8 mouse cellular contexts compared by ENCODE assay signal in genomic region chr5:110386371-110387330, GRCm38 (mm10). TPM values are rescaled to one million over a fixed set of nuclear protein-coding genes. Genes with fewer than 3 reads are reported as not detected.
A peak's percentile ranks its signal among the peaks of the same experiment; 100 is the strongest.
DNase-seq lines count a peak whose midpoint lies in the region; ATAC-seq lines count a peak whose summit lies in the region.

No protein-coding gene starts in this region.

- H3K27ac ChIP-seq in forebrain, embryonic 10.5 days = peak overlapping the region; percentile 91
- H3K27ac ChIP-seq in heart, embryonic 15.5 days = no peak overlapping the region
- no peak overlapping the region for H3K27ac ChIP-seq in liver, embryonic 16.5 days (ENCODE audit: low read length)
- peak overlapping the region; percentile 73 for H3K27ac ChIP-seq in neural tube, embryonic 13.5 days (replicated peaks)

- peak overlapping the region; percentile 77 for H3K4me2 ChIP-seq in heart, embryonic 15.5 days
- H3K4me2 ChIP-seq in liver, embryonic 16.5 days (ENCODE audit: low read depth, low read length) = peak overlapping the region; percentile 68
- peak overlapping the region; percentile 61 for H3K4me2 ChIP-seq in neural tube, embryonic 13.5 days

- H3K9ac ChIP-seq in heart, embryonic 15.5 days = peak overlapping the region; percentile 55
- H3K9ac ChIP-seq in liver, embryonic 16.5 days (ENCODE audit: low read depth, low read length) = no peak overlapping the region; the same call in 1 of the 2 replicates
- H3K9ac ChIP-seq in neural tube, embryonic 13.5 days = peak overlapping the region; percentile 89

- no peaks in the 10 kb centered on the region for H3K9me3 ChIP-seq in forebrain, embryonic 10.5 days
- H3K9me3 ChIP-seq in heart, embryonic 15.5 days (replicated peaks) = no peaks in the 10 kb centered on the region
- H3K9me3 ChIP-seq in liver, embryonic 16.5 days (replicated peaks; ENCODE audit: control insufficient read depth, low read length) = no peaks in the 10 kb centered on the region
- no peaks in the 10 kb centered on the region for H3K9me3 ChIP-seq in neural tube, embryonic 13.5 days

- H3K4me1 ChIP-seq in forebrain, embryonic 10.5 days = peaks cover 48% of the 10 kb centered on the region
- peaks cover 30% of the 10 kb centered on the region for H3K4me1 ChIP-seq in heart, embryonic 15.5 days (replicated peaks)
- H3K4me1 ChIP-seq in liver, embryonic 16.5 days (ENCODE audit: control insufficient read depth, low read depth, low read length) = peaks cover 6% of the 10 kb centered on the region
- H3K4me1 ChIP-seq in neural tube, embryonic 13.5 days (replicated peaks) = peaks cover 44% of the 10 kb centered on the region

- DNase-seq in thymus, postnatal 14 days = peak; percentile 42
- no peak for DNase-seq in thymus, postnatal 0 days (ENCODE audit: low spot score)
- DNase-seq in forebrain, embryonic 10.5 days (ENCODE audit: extremely low spot score, low spot score) = peak; percentile 82
- peak; percentile 87 for DNase-seq in kidney, postnatal 10 days
- peak; percentile 35 for DNase-seq in thymus, postnatal 25 days

- 1% methylated on average over 90 of the region's 90 CpGs for WGBS in forebrain, embryonic 10.5 days
- WGBS in heart, embryonic 15.5 days = 1% methylated on average over 90 of the region's 90 CpGs
- whole genome bisulfite sequencing in liver, embryonic 16.5 days (ENCODE audit: insufficient replicate concordance) = 3% methylated on average over 90 of the region's 90 CpGs
- under 1% methylated on average over 89 of the region's 90 CpGs for whole genome bisulfite sequencing in neural tube, embryonic 13.5 days

- peaks cover 16% of the 10 kb centered on the region for H3K36me3 ChIP-seq in forebrain, embryonic 10.5 days (replicated peaks)
- no peaks in the 10 kb centered on the region for H3K36me3 ChIP-seq in heart, embryonic 15.5 days
- H3K36me3 ChIP-seq in liver, embryonic 16.5 days (ENCODE audit: control insufficient read depth, insufficient read depth) = no peaks in the 10 kb centered on the region
- H3K36me3 ChIP-seq in neural tube, embryonic 13.5 days = no peaks in the 10 kb centered on the region

- peak overlapping the region; percentile 83 for H3K4me3 ChIP-seq in forebrain, embryonic 10.5 days
- H3K4me3 ChIP-seq in heart, embryonic 15.5 days = peak overlapping the region; percentile 56
- peak overlapping the region; percentile 48 for H3K4me3 ChIP-seq in liver, embryonic 16.5 days (ENCODE audit: low read depth, low read length)
- peak overlapping the region; percentile 72 for H3K4me3 ChIP-seq in neural tube, embryonic 13.5 days

- H3K27me3 ChIP-seq in forebrain, embryonic 10.5 days (ENCODE audit: poor library complexity, severe bottlenecking) = peaks cover 40% of the 10 kb centered on the region
- H3K27me3 ChIP-seq in heart, embryonic 15.5 days = peaks cover 5% of the 10 kb centered on the region
- H3K27me3 ChIP-seq in liver, embryonic 16.5 days (ENCODE audit: control insufficient read depth, insufficient read depth, low read depth, low read length) = peaks cover 19% of the 10 kb centered on the region
- H3K27me3 ChIP-seq in neural tube, embryonic 13.5 days = peaks cover 5% of the 10 kb centered on the region

- ATAC-seq in heart, embryonic 15.5 days (replicated peaks; ENCODE audit: insufficient number of reproducible peaks, insufficient read depth, low FRiP score, low read depth) = peak; percentile 79
- ATAC-seq in liver, embryonic 16.5 days (ENCODE audit: low read depth) = peak; percentile 77
- peak; percentile 89 for ATAC-seq in neural tube, embryonic 13.5 days (ENCODE audit: low read depth)

RNA-seq across cellular contexts. Expression of gene Lrcol1, which starts 42.1 kb away (rescaled TPM):
- 1.2 and 1.3 TPM in 2 replicates for polyA plus RNA-seq in thymus, postnatal 0 days (2015; fragmentation: Nextera tagmentation; extraction: Ambion mirVana)
- polyA plus RNA-seq in forebrain, embryonic 10.5 days (2016; fragmentation: Nextera tagmentation; extraction: Ambion mirVana) = not detected in 2 replicates
- polyA plus RNA-seq in heart, embryonic 15.5 days (2015; fragmentation: Nextera tagmentation; extraction: Ambion mirVana) = not detected in 2 replicates
- not detected in 2 replicates for polyA plus RNA-seq in liver, embryonic 16.5 days (2015; fragmentation: Nextera tagmentation; extraction: Ambion mirVana)
- not detected in 2 replicates for polyA plus RNA-seq in neural tube, embryonic 13.5 days (2015; fragmentation: Nextera tagmentation; extraction: Ambion mirVana)

RNA-seq across cellular contexts. Expression of gene P2rx2, which starts 43.6 kb away (rescaled TPM):
- polyA plus RNA-seq in thymus, postnatal 0 days (2015; fragmentation: Nextera tagmentation; extraction: Ambion mirVana) = 0.12 and 0.41 TPM in 2 replicates
- polyA plus RNA-seq in forebrain, embryonic 10.5 days (2016; fragmentation: Nextera tagmentation; extraction: Ambion mirVana) = 0.49 and 0.74 TPM in 2 replicates
- 0.50 and 0.68 TPM in 2 replicates for polyA plus RNA-seq in heart, embryonic 15.5 days (2015; fragmentation: Nextera tagmentation; extraction: Ambion mirVana)
- not detected in 2 replicates for polyA plus RNA-seq in liver, embryonic 16.5 days (2015; fragmentation: Nextera tagmentation; extraction: Ambion mirVana)
- 5.8 and 6.0 TPM in 2 replicates for polyA plus RNA-seq in neural tube, embryonic 13.5 days (2015; fragmentation: Nextera tagmentation; extraction: Ambion mirVana)

Comparison
In these comparisons a context has a peak if more than half of its experiments do, and no peak if none do; other contexts are left out.
1. H3K27ac ChIP-seq: peak in forebrain, embryonic 10.5 days (single experiment) and neural tube, embryonic 13.5 days (single experiment); none in heart, embryonic 15.5 days (single experiment) and liver, embryonic 16.5 days (single experiment).
2. Peak in every context shown above with its lines, with median percentiles within 50 percentile points of each other: H3K4me3 ChIP-seq, ATAC-seq and H3K4me2 ChIP-seq.